Mouse (Mus musculus): ENCODE measurements at regions not wholly inside any gene's neighbourhood (a gene's known extent, or its start where the extent isn't known, plus 50 kb on each side); places are given as distances from the start of the nearest gene placed in this dataset.

- no peak for DNase-seq
Measured at GRCm38 (mm10) chr6:98429120-98429519, 86.6 kb upstream of the Gm765 start.

- DNase-seq, result no peak
Measured at GRCm38 (mm10) chr6:98402605-98403004, 60.1 kb upstream of the Gm765 start.

- peak; percentile 6 for DNase-seq
Measured at GRCm38 (mm10) chr6:98394589-98394988, 52.0 kb upstream of the Gm765 start.

All from retina, postnatal 1 day (tissue).